Mouse (Mus musculus) gastrocnemius, postnatal 14 days (tissue): ENCODE data around the gene Jtb. TPM values are rescaled to one million over a fixed set of nuclear protein-coding genes. Genes with fewer than 3 reads are reported as not detected.
"Not testable (repeated sequence)": the region's sequence is repeated elsewhere in the genome, so short reads cannot be mapped to it uniquely, and the experiment has no call there.

Source experiments
- DNase-seq: peaks from one replicate; pipeline ENCODE4 v3.0.0; 2021; ENCODE audit warnings: mixed read lengths
- intact Hi-C: fragments of 180-260 bp; cut with DNase I; formaldehyde crosslinking; loops from one replicate; pipeline ENCODE4 v1.15.1; 2025; ENCODE audit warnings: low total_unique reads
- total RNA-seq, 2 experiments: library from RNA; stranded (reverse); gene quantifications; 2 replicates each; pipeline ENCODE4 v1.2.3; 2021

Gene Jtb
- total RNA-seq, 2 experiments from 2014 or later = 41.6 to 47.5 TPM

- intact Hi-C loops = no loop called here
- peak; percentile 85 for DNase-seq
Observed at GRCm38 (mm10) chr3:90220531-90220951, 10.9 kb upstream of the Jtb start.

- no peak for DNase-seq
- intact Hi-C loops = no loop called here
Observed at GRCm38 (mm10) chr3:90221123-90221522, 10.3 kb upstream of the Jtb start.

- intact Hi-C loops = no loop called here
- DNase-seq = no peak
Observed at GRCm38 (mm10) chr3:90222455-90222854, 8.9 kb upstream of the Jtb start.

GRCm38 (mm10) chr3:90222941-90223340 lies 8.5 kb upstream of the Jtb start:
- intact Hi-C loops = no loop called here
- DNase-seq = no peak

GRCm38 (mm10) chr3:90224331-90224730 lies 7.1 kb upstream of the Jtb start:
- intact Hi-C loops = no loop called here
- DNase-seq = no peak

- DNase-seq = no peak
- intact Hi-C loops = no loop called here
Observed at GRCm38 (mm10) chr3:90231075-90231474, 322 bp upstream of the Jtb start.

GRCm38 (mm10) chr3:90241251-90241650 lies 9.9 kb downstream of the Jtb start:
- intact Hi-C loops = no loop called here

GRCm38 (mm10) chr3:90241669-90242358 lies 10.4 kb downstream of the Jtb start:
- intact Hi-C loops = no loop called here
- no peak for DNase-seq

More at GRCm38 (mm10) chr3:90241251-90241650, 9.9 kb downstream of the Jtb start:
- no peak for DNase-seq

- peak; percentile 50 for DNase-seq
- intact Hi-C loops = no loop called here
Observed at GRCm38 (mm10) chr3:90242984-90243775, 11.8 kb downstream of the Jtb start, which contains the start of gene Creb3l4. Gene Creb3l4, minus strand, starts transcription at chr3:90243512.

- intact Hi-C loops = no loop called here
- no peak for DNase-seq
Observed at GRCm38 (mm10) chr3:90245406-90245805, 14.0 kb downstream of the Jtb start.

- intact Hi-C loops = no loop called here
Observed at GRCm38 (mm10) chr3:90247630-90247959, 16.2 kb downstream of the Jtb start.

GRCm38 (mm10) chr3:90247960-90248745 lies 16.8 kb downstream of the Jtb start, which contains the start of gene Slc39a1:
Gene Slc39a1, plus strand, starts transcription at chr3:90248172.
- intact Hi-C loops = no loop called here
- peak; percentile 93 for DNase-seq

More at GRCm38 (mm10) chr3:90247630-90247959, 16.2 kb downstream of the Jtb start:
- no peak for DNase-seq

- intact Hi-C loops = no loop called here
- DNase-seq = peak; percentile 28
Observed at GRCm38 (mm10) chr3:90248746-90249100, 17.3 kb downstream of the Jtb start.

GRCm38 (mm10) chr3:90250791-90251190 lies 19.4 kb downstream of the Jtb start:
- DNase-seq = no peak
- intact Hi-C loops = no loop called here

- intact Hi-C loops, DNase-seq: not testable (repeated sequence)
Observed at GRCm38 (mm10) chr3:90251731-90252226, 20.4 kb downstream of the Jtb start.

GRCm38 (mm10) chr3:90252659-90253058 lies 21.3 kb downstream of the Jtb start:
- DNase-seq, intact Hi-C loops: not testable (repeated sequence)

GRCm38 (mm10) chr3:90253174-90253573 lies 21.8 kb downstream of the Jtb start:
- DNase-seq, intact Hi-C loops: not testable (repeated sequence)

GRCm38 (mm10) chr3:90253653-90254418 lies 22.4 kb downstream of the Jtb start, which contains the start of gene Crtc2:
Gene Crtc2, plus strand, starts transcription at chr3:90254163.
- intact Hi-C loops = no loop called here
- peak; percentile 95 for DNase-seq
